Mouse (Mus musculus) c-Kit-positive CD71-positive TER-119-positive erythroid progenitor cells, embryonic 14.5 days (primary cell): ENCODE data around the gene Ano6.
"Not testable (repeated sequence)": the region's sequence is repeated elsewhere in the genome, so short reads cannot be mapped to it uniquely, and the experiment has no call there.

Experiments used
- DNase-seq: peaks from one replicate; pipeline ENCODE4 v3.0.0-alpha.2; 2013; ENCODE audit warnings: low spot score

Ano6 gene

DNA sequence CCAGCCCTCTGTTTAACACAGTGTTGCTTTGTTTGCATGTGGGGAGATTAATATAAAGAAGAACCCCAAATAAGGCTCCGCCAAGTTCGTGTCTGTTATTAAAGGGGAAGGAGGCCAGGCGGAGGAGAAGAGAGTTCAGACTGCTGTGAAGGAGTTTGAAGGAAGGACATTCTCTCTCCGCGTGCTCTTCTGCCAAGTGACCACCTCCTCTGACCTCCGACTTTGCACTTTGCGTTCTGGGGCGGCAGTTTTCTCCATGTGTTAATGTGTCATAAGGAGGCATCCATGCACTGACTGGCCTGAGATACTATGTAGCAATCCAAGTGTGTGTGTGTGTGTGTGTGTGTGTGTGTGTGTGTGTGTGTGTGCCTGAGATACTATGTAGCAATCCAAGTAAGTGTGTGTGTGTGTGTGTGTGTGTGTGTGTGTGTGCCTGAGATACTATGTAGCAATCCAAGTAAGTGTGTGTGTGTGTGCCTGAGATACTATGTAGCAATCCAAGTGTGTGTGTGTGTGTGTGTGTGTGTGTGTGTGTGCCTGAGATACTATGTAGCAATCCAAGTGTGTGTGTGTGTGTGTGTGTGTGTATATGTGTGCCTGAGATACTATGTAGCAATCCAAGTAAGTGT lies 37.5 kb downstream of the Ano6 start:
- not testable (repeated sequence) for DNase-seq

DNA sequence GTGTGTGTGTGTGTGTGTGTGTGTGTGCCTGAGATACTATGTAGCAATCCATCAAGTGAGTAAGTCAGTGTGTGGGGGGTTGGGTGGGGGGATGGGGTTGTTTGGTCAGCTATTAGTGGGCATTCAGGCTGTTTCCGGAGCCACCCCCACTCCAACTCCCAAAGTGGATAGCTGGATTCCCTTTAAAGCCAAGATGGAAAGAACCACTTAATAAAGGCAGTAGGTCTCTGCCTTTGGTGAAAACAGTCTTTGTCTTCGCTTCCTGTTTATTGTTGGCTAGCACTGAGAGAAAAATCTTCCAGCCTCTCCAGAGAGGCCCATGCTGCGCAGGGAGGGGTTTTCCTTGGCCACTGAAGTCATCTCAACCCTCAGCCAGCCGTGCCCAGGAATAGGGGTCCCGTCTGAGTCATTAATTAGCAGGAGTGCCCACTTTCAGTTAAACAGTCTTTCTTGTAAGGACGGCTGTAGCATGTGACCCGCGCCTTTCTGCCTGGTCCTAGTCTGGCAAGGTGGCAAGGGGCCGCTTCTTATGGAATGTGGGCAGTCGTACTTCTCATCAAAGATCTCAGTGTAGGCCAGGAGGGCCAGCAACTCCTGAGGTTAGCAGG lies 38.1 kb downstream of the Ano6 start:
- no peak for DNase-seq

DNA sequence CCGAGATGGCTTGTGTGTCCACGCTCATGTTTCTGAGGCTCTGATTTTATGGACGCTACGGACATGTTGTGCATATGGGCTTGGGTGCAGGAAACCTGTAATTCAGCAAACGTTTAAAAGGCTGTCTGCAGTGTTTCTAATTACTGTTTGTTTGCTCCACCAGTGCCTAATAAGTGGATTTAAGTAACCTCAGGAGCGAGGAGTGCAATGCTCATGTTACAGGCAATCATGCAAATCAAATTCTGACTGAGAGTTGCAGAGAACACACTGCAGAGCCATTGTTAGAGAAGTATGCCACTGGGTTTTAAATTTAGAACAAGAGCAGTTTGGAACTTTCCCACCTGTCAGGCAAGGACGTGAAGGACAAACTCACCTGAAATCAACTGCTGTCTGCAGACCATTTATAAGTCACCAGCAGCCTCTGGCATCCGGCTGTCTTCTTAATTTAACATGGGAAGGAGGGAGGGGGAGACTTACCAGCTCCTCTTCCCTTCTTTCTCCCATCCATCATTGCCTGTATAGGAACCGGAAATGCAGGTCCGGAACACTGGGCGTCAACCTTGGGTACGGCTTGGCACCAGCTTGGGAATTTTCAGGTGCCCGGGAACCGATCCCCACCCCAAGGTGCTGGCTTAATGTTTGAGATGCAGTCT lies 39.0 kb downstream of the Ano6 start:
- no peak for DNase-seq

DNA sequence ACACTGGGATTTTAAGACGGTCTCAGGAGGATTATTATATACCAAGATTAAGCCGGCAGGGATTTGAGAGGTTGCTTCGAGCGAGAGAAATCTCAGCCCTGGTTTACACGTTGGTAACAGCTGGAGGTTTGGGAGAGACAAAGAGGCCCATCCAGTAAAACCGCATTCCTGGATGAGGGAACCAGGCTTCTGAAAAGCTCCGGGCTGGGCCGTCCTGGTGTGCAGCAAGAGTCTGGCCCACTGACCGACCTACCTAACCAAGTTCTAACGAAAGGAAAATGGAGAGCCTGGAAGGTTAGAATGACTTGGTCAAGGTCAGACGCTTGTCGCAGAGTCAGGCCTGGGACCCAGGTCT lies 39.5 kb downstream of the Ano6 start:
- no peak for DNase-seq

DNA sequence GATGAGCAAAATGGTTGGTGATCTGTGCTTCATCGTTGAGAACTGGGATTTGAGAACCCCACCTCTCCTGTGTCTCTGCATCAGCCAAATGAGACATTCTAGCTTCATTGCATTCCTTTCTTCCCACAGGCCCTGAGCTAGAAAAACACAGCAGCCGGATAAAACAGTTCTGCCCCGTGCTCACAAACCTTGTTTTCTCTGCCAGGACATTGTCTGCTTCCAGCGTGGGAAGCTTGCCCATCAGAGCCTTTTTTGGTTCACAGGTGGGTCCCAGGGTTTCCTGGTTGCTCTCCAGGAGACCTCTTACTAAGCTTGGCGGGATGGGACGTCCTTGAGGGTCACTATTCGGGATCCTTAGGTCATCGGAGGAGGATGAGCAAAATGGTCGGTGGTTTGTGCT lies 42.6 kb downstream of the Ano6 start:
- DNase-seq = no peak

DNA sequence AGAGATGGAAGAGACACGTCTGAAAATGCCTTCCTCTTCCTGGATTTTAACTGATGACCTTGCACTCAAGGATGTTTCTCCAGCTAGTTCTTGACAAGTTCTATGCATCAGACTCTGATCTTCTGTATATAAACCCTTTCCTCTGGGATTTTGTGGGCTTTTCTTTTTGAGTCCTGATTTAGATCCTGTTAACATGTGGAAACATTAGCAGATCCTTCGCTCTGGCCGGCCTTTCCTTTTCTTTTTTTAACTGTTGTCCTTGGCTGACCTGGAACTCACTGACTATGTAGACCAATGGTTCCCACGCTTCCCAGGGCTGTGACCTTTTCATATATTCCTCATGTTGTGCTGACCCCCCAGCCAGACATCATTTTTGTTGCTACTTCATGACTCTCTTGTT lies 45.4 kb downstream of the Ano6 start:
- DNase-seq = no peak

DNA sequence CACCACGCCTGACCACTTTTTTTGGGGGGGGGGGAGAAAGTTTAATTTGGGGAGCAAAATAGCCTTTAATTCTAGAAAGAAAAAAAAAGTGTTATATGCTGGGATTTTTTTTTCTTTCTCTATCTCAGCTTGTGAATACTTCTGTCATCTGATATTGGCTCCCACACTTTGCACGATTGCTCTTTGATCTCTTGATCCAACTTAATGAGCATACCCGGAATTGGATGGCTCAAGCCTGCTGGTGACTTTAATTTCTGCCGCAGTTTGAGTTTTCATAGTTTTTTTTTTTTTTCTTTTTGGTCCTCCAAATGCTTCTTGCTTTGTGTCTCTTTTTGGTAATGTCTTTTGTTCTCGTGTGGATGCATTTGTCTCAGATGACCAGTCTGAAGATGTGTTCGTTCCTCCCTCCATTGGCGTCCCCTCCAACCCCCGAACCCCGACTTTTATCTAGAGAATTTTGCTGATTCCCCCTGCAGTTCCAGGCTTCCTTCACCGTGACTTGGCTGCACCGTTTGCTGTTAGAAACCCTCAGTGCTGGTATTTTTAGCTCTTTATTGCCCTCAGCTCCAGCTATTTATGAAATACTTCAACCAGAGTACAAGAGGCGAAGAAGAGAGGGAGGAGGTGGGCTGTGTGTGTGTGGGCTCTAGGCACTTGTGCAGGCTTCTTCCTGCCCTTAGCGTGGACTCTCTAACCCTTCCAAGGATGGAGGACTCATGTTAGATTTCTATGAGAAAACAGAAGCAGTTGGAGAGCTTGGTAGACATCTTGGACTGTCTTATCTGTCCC lies 46.2 kb downstream of the Ano6 start:
- no peak for DNase-seq

DNA sequence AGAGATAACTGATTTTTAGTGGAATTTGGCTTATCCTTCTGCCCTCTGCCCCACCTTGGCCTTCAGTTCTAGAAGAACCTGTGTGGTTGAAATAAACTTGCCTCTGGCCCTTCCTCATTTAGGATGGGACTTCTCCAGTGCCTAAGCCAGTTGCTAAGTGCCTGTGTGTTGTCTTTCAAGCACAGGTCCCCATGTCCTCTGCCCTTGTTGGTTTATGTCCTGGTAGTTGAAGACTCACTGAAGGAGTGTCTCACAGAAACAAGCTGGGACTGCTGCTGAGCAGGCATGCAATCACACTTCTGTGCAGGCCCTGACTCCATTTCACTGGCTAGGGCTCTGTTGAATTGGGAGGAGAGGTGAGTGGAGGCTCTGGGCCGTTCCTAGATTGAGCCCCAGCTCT lies 46.9 kb downstream of the Ano6 start:
- DNase-seq = no peak

DNA sequence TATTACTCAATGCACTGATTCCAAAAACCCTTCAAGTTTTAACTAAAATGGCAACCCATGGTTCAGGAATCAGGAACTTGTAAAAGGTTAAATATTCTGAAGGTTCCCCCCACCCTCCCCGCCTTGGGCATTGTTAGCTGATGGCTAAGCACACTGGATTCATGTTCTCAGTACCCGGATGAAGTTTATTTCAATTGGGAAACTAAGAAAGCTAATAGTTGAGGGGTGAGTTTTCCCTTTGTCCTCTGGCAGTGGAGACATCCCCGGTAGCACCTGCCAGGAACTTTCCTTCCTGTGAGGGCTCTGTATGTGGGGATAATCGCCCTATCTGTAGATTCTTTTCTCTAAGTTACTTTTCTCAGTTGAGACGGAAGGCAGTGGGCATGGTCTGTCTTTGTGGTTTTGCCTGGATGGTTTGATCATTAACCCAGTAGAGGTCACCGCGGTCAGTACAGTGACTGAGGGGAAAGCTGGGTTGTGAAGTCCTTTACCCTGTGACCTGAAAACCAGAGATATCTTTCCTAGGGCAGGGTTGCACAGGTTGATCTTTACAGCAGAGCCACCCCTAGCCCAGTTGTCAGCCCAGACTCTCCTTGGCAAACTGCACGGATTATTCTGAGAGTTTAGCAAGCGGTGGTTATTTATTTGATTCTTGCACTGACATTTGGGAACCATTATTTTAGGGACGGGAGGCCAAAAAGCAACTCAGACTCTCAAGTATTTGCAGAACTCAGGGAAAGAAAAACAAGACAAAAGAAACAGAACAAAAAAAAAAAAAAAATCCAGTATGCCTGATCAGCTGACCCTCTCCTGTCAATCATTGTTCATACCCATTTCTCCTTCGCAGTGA lies 47.8 kb downstream of the Ano6 start:
- DNase-seq = no peak

DNA sequence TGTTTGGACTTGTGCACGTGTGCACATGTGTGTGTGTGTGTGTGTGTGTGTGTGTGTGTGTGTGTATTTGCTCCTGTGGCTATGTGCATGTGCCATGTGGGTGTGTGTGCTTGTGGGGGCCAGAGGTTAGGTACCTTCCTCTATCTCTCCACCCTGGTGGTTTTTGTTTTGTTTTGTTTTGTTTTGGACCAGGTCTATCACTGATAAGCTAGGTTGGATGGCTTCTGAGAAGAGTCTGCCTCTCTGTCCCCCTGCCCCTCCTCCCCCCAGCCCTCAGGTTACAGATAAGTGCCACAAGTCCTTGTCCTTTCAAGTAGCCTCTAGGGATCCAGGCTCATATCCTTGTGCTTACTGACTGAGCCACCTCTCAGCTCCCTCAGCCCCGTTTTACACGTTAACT lies 49.1 kb downstream of the Ano6 start:
- DNase-seq = no peak

DNA sequence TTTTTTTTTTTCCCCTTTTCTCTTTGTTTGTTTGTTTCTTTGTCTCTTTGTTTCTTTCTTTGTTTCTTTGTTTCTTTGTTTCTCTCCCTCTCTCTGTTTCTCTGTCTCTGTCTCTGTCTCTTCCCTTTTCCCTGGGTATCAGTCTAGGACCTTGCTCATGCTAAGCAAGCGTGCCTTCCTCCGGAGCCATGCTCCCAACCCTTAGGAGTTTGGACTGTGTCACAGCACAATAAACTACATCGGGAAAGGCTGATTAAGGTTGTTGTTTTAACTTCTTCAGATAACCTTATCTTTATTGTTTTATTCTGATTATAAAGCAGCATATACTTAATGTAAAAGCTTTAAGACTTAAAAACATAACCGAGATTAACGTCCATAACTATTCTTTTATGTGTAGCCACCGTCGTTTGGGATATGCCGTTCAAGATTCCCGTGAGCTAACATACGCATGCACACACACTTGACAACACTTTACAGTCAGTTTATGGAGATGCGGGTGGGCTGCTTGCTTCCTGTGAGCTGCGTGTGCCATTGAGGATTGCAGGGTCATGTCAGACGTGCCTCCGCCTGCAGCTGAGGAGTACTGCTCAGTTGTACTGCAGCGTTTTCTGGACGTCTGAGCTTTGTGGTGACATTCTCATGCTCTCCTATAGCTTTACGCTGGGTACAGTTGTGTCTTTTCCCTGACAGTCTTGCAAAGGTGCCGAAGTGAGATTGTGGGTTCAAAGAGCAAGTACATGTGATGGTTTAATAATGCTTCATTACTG lies 52.7 kb downstream of the Ano6 start:
- no peak for DNase-seq

DNA sequence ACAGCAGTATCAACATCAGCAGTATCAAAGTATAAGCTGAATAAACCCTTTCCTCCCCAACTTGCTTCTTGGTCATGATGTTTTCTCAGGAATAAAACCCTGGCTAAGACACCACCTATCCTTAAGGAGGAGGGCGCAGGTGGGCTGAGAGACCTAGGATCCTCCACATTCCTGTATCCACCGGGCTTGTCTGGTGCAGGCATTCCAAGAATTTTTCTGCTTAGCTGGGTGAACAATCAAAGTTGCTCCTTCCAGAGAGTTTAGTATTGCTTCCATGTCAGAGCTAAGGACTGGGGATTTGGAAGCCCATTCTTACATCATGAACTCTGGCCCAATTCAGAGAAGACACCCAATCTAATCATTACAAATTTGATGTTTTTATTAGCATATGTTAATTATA lies 53.8 kb downstream of the Ano6 start:
- DNase-seq = no peak

DNA sequence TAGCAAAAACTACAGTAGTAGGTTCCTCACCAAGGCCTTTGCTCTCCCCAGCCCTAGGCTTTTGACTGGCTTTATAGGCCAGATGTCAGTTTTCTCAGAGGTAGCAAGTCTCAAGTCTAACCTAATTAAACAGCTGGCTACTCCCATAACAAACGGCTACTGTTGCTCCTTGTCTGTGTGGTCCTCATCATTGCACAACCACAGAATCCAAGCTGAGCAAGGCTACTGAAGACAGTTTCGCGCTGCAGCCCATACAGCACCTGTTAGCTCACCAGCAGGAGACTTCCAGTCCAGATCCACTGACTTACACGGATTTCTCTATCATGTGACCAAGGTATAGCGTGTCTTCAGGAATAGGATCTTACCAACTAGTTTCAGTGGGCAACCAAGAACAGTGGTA lies 55.5 kb downstream of the Ano6 start:
- no peak for DNase-seq

DNA sequence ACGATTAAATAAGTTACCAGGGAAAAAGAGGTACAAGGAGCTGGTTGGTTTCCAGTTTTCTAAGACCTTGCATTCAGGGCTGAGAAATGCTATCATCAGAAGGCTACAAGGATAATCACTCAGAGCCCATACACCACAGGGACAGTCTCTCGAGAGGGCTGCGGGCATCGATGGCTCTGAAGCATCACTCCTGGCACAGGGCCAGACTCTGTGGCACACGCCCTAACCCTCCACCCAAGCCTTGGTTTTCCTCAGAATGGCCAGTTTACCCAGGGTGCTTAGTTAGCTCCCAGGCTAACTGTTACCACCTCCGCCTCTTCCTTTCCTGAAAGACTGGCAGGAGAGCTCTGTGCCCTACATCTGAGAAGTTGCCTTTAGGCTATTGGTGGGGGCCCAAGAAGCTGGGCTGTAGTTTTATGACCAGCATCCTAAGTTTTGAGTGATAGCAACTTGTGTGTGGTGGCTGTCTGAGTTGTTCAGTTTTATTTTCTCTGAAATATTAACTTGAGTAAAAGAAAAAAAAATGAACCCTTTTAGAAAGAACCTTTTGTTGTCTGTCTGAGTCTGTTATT lies 57.9 kb downstream of the Ano6 start:
- peak; percentile 40 for DNase-seq

DNA sequence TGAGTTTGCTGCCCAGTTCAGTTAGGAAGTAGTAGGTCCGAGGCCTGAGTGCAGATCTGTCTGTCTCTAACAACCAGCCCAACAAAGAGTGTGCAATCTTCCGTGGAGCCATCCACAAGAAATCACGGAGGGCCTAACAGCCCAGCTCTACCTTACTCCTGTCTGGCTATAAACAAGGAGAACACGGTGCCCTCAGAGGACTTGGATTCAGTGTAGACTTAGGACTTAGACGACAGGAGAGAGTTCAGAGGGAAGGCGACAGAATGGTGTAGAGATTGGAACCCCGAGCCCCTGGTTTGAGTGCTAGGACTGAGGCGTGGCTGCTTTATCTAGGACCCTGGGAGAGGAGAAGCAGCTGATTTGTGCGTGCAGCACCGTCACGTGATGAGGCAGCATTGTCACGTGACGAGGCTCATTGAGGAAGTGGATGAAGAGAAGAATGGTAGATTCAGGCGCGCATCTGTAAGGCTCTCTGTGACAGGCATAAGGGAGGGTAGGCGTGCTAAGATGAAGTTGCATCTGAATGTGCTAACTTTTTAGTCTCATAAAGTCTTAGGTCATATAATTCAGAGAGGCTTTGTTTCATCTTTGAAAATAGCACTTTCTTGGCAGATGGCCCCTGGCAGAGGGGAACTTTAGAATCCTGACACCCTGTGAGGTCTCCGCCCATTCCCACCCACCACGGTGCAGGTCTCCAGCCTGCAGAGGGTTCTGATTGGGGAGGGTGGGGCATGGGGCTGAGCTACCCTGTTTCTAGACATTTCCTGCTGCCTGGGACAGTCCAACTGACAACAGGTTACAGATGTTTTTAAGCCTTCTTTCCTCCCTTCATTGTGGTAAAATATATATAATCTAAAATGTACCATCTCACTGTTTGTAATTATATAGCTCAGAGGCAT lies 59.1 kb downstream of the Ano6 start:
- peak; percentile 29 for DNase-seq

DNA sequence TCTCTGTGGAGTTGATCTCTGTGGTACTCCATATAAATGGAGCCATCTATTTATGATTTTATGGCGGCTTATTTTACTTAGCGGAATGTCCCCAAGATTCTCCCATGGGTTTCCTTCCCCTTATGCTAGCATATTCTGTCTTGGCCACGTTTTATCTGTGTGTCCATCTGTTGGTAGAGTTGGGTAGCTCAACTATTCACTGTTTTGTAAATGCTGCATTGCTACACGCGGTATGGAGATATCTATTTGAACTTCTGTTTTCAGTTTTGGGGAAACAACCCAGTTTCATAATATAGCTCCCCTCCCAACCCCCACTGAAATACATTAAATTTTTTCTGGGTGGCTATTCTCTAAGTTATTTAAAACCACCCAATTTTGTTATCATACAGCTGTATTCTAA lies 59.9 kb downstream of the Ano6 start:
- DNase-seq = peak; percentile 40

DNA sequence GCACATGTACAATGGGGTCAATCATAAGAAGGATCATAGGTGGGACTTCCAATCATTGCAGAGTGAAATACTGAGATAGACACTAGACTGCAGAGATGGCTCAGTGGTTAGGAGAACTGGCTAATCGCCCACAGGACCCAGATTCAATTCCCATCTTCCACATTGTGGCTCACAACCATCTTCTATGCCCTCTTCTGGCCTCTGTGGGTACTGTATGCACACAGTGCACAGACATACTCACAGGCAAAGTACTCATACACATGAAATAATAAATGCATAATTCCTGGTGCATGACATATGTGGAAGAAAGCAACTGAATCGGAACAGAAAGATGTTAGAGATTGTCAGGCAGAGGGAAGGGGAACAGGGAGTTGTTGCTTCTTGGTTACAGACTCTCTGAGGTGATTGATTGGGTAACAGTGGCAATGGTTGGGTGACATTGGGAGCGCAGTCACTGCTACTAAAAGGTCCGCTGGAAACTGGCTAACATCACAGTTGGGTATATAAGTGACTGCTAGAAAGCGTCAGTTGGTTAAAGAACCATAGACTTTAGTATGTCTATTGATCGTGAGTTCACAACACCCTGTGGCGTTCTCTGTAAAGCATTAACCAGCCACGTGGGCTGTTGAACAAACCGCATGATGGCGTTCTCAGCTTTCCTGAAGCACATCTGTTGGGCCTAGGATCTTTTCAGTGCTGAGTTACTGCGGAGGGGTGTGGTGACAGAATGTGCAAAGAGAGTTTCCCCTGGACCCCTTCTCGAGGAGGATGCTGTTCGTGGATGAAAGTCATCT lies 64.6 kb downstream of the Ano6 start:
- no peak for DNase-seq

DNA sequence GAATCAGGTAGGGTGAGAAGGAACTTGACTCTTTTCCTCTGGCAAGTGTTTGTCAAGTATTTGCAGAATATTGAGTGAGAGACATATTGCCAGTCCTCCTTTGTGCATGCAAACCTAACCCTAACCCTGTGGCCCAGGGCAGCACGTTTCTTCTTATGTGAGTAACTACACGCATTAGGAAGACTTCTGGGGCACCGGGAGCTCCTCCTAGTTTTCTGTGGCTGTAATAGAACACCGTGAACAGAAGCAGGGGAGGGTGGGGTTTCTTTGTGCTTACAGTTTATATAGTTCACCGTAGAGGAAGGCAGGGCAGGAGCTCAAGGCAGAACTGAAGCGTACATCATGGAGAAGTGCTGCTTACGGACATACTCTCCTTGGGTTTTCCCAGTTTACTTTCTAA lies 65.3 kb downstream of the Ano6 start:
- DNase-seq = no peak
